Mouse (Mus musculus) A20 (cell line): ENCODE data around the gene Kazald1.

Experiments
- DNase-seq: peaks from one replicate; pipeline ENCODE4 v3.0.0-alpha.2; 2011; ENCODE audit warnings: low read depth, low spot score

Gene Kazald1

DNA sequence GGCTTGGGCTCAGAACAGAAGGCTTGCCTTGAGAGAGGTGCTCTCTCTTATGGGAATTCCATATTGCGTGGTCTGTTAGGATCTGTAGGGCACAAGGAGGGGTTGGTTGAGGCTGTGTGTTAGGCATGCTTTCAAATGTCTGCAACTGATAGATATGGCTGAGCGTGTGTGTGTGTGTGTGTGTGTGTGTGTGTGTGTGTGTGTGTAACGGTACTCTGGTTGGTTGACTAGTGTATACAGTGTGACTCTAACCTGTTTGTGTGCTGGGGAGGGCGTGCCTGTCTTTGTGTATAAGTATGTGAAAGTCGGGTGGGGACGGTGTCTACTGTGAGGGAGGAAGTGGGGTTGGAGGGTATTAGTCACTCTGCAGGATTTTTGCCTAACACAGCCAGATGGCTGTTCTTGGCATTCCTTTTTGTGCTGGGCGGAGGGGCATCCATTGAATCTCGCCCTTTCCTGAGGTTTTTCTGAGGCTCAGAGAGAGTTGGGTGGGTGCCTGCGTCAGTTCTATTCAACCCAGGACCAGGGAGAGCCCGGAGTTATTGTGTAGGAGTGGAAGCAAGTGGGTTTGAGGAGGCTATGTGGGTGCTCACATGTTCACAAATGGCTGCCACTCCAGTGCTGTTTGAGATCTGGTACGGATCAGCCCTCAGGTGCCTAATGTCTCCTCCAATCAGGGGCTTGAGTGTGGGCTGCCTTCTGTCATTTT lies 27.0 kb upstream of the Kazald1 start:
- DNase-seq: no peak

DNA sequence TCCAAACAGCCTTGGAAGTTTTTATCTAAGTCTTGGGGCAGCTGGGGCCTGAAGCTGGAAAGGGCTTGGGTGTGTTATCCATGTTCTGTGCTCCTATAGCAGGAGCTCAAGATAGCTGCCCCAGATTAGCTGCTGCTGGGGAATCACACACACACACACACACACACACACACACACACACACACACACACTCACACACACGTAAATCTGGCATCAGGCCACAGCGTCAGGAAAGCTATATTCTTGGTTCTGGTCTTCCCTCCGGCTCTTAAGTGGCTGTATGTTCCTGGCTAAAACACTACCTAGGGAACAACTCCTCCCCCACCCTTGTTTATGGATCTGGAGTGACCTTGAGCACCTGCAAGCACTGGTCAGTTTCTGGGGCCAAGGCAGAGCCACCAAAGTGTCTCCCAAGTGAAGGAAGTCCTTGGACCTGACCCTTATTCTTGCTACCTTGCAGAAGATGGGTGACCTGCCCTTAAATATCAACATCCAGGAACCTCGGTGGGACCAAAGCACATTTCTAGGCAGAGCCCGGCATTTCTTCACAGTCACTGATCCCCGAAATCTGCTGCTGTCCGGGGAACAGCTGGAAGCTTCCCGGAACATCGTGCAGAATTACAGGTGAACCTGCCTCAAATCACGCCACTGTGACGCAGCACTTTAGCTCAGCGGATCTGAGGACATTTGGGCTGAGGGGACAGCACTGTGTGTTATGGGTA lies 26.2 kb upstream of the Kazald1 start:
- no peak for DNase-seq

DNA sequence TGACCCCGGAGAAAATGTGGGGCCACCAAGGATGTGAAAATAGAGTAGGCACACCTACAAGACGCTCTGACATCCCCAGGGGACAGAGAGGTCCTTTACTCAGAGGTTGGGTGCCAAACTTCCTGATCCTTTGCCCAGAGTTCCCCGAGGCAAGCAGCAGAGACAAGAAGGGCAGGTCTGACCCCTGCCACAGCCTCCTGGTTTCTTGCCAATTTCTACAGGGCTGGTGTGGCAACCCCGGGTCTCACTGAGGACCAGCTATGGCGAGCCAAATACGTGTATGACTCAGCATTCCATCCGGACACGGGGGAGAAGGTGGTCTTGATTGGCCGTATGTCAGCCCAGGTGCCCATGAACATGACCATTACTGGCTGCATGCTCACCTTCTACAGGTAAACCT lies 25.5 kb upstream of the Kazald1 start:
- DNase-seq: no peak

DNA sequence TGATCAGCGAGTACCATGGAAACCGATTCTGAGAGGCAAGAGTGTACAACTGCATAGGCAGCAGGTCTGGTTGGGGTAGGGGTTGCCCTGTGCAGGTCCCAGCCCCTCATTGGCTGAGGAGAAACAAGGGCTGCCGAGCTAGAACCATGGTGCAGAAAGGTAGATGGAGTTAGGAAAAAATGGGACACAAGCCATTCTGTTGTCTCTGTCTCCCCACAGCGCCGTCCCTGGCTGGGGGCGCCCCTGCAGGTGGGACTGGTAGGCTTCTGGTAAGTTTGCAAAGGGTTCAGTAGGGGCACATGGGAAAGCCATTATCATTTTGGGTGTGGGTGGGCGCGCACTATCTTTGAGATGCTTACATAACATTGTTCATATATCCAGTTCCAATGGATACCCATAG lies 21.6 kb upstream of the Kazald1 start:
- no peak for DNase-seq

DNA sequence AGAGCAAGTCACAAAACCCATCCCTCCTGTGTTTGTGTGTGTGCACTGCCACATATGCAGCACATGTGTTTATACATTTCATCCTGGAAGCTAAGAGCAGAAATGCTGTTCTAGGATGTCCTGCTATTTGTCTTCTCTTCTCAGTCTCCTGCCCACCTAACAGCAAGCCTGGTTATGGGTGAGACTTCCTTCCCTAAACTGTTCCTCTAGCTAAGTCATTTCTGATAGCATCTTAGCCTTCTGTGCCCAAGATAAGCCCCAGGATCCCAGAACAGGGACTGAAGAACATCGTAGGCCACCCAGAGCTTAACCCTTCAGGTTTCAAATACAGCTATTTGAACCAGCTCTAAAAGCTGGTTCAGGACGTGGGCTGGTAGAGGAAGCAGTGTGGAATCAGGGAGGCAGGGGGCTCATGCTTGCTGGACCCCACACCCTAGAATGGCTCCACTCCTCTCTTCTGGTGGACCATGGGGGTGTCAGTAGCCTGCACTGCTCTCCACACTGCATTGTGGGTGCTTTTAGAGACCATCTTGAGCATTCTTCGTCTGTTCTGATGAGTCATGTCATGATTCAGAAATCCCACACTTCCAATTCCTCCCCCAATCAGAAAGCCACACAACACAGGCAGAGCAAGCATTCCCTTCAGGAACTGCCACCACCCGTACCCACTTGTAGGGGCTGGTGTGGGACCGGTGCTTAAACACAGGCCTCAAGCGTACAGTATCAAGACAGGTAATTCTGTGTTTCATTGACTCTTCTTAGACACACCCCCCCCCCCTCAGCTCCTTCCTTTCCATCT lies 19.9 kb upstream of the Kazald1 start:
- no peak for DNase-seq

DNA sequence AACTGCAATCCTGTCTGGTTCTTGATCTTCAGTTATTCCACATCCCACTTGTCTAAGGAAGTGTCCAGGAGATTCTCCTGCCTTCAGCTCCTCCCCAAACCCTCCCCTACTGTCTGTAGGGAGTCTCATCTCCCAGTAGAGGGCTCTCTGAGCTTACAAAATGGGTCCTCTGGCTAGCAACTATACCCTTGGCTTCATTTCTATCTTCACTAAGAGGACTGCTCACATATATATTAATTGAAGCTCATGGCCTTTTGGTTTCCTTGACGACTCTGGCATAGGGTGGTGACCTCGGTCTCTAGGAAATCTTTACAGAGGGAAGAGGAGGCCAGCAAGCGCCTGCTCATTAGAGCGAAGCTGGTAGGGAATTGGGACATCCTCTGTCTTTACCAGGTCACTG lies 18.7 kb upstream of the Kazald1 start:
- peak; percentile 58 for DNase-seq

DNA sequence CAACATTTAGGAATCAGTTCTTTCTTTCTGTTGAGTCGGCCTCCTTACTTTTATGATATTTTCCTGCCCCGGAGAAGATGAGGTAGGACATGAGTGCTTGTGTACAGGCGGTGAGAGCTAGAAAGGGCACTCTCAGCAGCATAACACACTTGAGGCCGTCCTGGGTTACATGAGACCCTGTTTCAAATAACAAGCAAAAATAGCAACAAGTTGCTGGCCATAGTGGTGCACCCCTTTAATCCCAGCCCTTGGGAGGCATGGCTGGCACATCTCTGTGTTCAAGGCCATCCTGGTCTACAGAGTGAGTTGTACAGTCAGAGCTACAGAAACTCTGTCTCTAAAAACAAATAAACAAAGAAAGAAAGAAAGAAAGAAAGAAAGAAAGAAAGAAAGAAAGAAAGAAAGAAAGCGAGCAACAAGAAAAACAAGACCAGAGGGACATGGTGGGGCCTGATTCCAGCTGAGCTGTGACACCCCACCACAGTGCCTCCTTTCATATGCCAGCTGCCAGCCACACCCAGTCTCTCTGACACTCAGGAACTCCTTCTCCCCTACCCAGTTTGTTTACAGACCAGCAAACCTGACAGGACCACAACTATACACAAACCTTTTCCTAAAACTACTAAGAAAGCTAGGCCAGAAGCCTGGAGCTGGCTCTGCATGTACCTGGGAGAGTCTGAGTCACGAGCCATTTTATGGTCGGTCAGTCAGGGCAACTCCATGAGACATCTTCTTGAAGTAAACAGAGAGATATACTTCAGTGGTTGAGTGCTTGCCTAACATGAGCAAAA lies 17.9 kb upstream of the Kazald1 start:
- no peak for DNase-seq

DNA sequence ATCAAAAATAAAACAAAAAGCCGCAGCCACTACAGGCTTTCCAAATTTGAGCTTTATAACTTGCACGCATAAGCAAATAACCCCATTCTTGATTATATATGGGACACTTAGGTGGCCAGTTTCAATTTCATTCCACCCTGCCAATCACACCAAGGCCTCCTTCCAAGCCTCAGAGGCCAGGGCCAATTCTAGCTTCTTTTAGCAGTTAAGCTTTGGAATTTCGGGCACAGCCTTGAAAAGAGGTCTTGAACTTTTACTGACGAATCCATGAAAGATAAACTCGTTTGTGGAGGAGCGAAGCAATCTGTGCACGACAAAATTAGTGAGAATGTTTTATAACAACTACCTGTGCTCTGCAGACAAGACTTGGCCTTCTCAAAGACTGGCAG lies 17.3 kb upstream of the Kazald1 start:
- DNase-seq: no peak

DNA sequence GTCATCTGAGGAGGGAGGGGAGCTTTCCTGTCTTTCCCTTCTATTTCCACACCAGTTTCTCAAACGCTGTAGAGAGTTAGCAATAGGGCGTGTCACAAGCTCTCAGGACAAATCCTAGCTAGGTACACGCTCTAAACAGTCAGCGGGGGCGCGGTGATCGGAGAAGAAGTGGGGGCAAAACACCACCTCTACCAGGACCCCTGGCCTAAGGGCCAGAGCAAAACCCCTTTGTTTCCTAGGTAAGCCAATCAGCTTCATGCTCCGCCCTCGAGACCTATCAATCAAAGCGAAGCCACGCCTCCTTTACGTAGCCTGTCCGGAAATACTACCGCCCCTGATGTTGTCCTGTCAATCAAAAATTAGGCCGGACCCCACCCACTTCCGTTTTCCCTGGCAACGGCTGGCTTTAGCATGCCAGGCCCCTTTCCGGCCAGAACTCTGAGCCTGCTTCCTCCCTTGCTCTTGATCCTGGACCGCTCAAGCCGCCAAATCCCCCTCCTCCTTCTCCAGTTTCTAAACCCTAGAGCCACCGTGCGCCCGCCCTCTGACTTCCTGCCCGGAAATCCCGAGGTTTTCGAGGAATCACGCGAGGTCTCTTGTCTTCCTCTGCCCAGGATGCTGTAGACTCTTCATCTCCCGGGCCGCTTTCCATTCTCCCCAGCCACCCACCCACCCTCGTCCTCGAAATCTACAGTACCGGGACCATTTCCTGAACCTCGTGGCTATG lies 16.8 kb upstream of the Kazald1 start:
- DNase-seq: peak; percentile 98

DNA sequence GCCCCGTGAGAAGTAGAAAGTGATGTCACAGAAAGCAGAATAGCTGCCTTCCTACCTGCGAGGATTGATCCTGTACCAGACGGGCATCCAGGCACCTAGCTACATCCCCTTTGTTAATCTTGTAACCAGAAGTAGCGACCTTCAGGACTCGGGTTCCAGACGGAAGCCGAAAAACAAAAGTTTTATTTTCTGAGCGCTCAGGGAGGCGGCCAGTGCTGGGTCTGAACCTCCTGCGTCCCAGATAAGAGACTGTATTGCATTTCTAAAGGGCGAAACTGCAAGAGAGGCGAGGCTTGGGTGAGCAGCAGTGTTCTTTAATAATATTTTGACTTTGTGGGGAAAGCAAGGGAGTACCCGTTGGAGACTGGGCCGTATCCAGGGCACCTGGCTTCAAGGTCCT lies 16.2 kb upstream of the Kazald1 start:
- no peak for DNase-seq

DNA sequence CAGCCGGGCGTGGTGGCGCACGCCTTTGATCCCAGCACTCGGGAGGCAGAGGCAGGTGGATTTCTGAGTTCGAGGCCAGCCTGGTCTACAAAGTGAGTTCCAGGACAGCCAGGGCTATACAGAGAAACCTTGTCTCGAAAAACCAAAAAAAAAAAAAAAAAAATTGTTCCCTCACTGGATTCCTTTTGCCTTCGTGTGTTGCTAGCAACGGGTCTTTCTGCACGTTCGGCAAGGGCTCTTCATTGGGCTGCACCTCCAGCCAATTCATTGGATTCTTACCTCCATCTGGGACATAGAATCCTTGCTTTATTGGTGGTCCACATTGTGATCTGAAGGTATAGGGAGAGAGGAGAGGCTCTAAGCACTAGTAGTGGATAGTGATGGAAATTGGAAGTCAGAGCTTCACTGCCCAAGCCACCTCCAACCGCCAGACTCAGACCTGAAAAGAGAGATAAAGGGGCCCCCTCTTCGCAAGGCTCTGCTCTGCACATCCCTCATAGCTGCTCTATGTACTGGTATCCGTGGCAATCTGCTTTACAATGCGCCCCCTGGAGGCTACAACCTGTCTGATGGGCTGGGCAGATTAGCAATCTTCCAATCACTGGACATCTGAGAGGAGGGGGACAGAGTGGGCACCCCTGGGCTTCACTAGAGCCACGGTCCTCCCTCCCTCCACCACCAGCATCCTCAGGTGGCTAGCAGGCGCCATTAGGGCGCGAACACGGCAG lies 11.3 kb upstream of the Kazald1 start:
- peak; percentile 62 for DNase-seq

DNA sequence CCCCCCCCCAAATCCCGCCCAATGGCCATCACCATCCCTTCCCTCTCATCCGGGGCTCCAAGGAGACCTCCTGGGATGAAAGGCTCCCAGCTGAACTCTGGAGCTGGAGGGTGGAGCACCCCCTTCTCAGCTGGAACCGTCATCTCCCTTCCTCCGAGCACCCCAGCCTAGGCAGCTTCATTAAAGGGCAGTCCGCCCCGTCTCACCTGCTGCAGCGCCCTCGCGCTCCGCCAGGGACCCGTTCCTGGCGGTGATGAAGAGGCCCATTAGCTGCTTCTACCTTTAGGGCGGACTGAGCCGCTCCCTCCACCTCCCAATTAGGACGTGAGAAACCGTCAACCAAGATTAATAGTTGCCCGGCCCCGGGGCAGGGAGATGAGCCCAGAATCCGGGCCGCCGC lies 9.8 kb upstream of the Kazald1 start:
- DNase-seq: no peak

DNA sequence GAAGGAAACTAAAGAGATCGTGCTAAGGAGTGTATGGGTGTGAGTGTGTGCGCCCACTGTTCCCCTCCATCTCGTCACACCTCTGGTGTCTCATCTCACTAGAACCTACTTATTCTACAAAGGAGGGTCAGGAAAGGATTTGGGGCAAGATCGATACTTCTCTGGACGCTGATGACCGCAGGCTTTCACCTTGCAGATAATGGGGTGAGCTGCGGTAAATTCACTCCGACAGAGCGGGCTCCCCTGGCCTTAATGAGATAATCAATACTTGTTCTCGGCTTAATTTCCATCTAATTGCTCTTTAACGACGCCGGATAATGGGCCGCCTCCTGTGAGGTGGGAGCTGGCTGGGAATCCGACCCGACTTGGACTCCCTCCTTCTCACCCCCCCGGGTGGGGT lies 7.9 kb upstream of the Kazald1 start:
- DNase-seq: no peak

DNA sequence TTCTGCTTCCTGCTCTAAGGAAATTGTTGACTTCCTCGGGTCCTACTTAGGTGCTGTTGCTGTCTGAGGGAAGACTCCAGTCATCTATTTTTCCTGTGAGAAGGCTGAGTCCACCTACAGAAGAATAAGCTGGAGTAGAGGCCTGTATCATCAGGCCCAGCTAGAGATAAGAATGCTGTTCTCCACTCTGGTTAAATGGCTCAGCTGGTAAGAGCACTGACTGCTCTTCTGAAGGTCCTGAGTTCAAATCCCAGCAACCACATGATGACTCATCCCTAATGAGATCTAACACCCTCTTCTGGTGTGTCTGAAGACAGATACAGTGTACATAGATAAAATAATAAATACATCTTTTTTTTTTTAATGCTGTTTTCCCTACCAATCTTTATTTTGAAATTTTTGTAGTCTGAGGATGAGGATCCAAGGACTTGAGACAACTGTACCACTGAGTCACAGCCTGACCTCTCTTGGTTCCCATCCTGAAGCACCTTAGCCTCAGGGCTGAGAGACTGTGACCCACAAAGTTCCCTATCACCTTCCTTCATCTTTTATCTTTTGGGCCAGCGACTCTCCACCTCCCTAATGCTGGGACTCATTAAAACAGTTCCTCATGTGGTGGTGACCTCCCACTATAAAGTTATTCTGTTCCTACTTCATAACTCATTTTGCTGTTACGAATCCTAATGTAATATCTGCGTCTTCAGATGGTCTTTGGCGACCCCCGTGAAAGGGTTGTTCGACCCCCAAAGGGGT lies 7.1 kb upstream of the Kazald1 start:
- no peak for DNase-seq

DNA sequence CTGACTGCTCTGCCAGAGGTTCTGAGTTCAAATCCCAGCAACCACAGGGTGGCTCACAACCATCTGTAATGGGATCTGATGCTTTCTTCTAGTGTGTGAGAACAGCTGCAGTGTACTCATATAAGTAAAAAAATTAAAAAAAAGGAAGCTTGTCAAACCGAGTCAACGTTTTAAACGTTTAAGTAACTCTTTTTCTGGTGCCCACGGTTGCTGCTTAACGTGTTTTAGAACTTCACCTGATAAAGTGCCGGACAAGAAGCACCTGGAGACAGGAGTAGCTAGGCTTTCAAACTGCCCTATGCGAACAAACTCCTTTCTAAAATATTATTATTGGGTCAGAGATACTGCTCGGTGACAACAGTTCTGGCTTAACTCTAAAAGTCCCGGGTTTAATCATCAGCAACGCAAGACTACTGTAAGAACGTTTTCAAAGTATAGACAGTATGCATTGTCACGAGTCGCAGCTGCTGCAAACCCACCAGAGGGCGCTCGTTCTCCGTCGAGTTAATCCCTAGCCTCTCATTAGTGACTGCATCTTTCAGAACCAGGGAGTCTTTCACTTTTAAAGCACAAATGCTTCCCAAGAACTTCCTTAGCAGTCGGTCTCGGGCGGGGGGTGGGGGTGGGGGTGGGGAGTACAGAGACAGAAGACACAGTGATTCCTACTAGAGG lies 1.0 kb upstream of the Kazald1 start:
- DNase-seq: peak; percentile 86

DNA sequence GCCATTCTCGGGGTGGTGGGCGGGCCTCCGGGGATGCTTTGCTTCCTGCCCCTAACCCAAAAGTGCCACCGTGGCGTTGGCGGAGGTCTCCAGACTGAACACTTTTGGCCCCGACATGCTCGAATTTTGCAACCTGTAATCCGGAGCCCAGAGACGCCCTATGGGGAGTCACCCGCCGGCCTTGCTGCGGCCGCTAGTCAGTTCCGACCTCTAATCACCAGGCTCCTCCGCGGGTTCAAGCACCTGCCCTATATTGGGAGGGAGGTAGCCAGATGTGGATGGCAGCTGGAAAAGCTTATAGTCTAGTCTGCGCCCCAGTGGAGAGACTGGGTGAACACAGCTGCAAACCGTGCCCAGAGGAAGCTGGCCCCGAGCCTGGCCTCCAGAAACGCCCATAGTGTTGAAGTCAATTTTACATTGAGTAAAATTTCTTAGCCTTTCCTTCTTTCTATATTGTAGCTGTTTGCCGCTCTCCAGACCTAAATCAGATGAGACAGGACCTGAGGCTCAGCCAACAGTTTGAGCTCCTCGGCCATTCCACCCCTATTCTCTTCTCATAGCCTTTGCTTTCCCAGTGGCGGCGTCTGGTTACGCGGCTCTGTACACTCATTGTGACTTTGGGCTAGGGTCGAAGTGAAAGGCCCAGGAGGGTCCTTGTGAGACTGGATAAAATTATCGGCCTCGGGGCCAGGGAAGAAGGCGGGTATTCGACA lies 438 bp downstream of the Kazald1 start:
- peak; percentile 88 for DNase-seq

DNA sequence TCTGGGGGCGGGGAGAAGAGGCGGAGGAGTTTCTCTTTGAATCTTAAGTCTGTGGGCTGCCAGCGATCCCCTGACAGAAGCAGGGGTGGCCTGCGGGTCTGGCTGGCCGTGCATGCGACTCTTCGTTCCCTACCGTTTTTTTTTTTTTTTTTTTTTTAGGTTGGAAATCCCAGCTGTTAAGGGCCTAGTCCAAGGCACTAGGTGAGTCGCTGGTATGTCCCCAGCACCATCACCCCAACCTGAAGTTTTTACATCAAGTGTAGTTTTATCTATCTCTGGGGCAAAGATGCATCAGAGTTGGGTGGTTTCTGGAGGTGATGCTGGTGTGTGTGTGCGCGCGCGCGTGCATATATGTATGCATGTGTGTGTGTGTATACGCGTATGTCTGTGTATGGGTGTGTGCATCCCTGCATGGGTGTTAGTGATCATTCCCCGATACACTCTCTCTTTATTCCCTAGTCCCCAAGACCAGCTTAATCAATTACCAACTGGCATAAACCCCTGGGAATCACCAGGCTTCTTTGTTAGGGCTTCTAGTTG lies 1.1 kb downstream of the Kazald1 start:
- DNase-seq: peak; percentile 64
